Mouse (Mus musculus) stomach, embryonic 16.5 days (tissue): ENCODE results near the gene Zdhhc9. TPM values are rescaled to one million over a fixed set of nuclear protein-coding genes. Genes with fewer than 3 reads are reported as not detected.
A peak's percentile ranks its signal among the peaks of the same experiment; 100 is the strongest.
"Not testable (repeated sequence)": the region's sequence is repeated elsewhere in the genome, so short reads cannot be mapped to it uniquely, and the experiment has no call there.

Experiments used
- ATAC-seq: fragments of 200-750 bp; cut with Nextera tagmentation; 2 replicates; pipeline ENCODE4 v1.8.0; 2017; ENCODE audit warnings: moderate number of reproducible peaks, moderate TSS enrichment; ENCODE audit not compliant: insufficient read depth, low FRiP score
- H3K27ac ChIP-seq: fragments of 300-500 bp; sonication (generic); 2 replicates; pipeline ENCODE4 v1.5.1; 2014; ENCODE audit warnings: low read length
- H3K27me3 ChIP-seq: fragments of 300-500 bp; sonication (generic); 2 replicates; pipeline ENCODE4 v1.6.1; 2014; ENCODE audit warnings: low read length, control low read depth, mixed read lengths; ENCODE audit not compliant: control insufficient read depth, insufficient read depth
- H3K36me3 ChIP-seq: fragments of 300-500 bp; sonication (generic); 2 replicates; pipeline ENCODE4 v1.6.1; 2014; ENCODE audit warnings: low read length; ENCODE audit not compliant: control insufficient read depth, insufficient read depth
- H3K4me1 ChIP-seq: fragments of 300-500 bp; sonication (generic); 2 replicates; pipeline ENCODE4 v1.6.1; 2014; ENCODE audit warnings: low read length, control low read depth, mixed read lengths; ENCODE audit not compliant: control insufficient read depth, insufficient read depth
- H3K4me2 ChIP-seq: fragments of 300-500 bp; sonication (generic); 2 replicates; pipeline ENCODE4 v1.6.1; 2014; ENCODE audit warnings: low read depth, low read length, mixed read lengths
- H3K4me3 ChIP-seq: fragments of 300-500 bp; sonication (generic); replicated peaks from 2 replicates; pipeline ENCODE4 v1.5.1; 2014; ENCODE audit warnings: mild to moderate bottlenecking, low read length
- H3K9ac ChIP-seq: fragments of 300-500 bp; sonication (generic); 2 replicates; pipeline ENCODE4 v1.6.1; 2014; ENCODE audit warnings: low read length
- H3K9me3 ChIP-seq: fragments of 300-500 bp; sonication (generic); replicated peaks from 2 replicates; pipeline ENCODE4 v1.6.1; 2016; ENCODE audit warnings: low read length, control low read depth; ENCODE audit not compliant: control insufficient read depth
- WGBS: fragments of 180-500 bp; shearing (Covaris S2); extraction: QIAGEN DNeasy Blood & Tissue Kit; methylation state at CpG from one replicate; pipeline ENCODE4 v1.1.7; 2014; 5-methylcytosine and 5-hydroxymethylcytosine counted together
- polyA plus RNA-seq: library from polyadenylated mRNA; unstranded; fragments of >200 nt; fragmentation: Nextera tagmentation; extraction: Ambion mirVana; gene quantifications from 2 replicates; pipeline ENCODE4 v1.2.1, GENCODE M21; 2015

Zdhhc9 gene
- polyA plus RNA-seq = 4.6 and 6.1 TPM in 2 replicates

GRCm38 (mm10) chrX:48208519-48209185 lies at the start of gene Zdhhc9:
Zdhhc9 (minus strand) TSS chrX:48208878.
- WGBS = 11% methylated on average over 34 of the region's 34 CpGs
- H3K4me2 ChIP-seq = peak within 1 kb of the TSS; percentile 55
- H3K4me3 ChIP-seq = peak within 1 kb of the TSS; percentile 72
- no peaks in the 10 kb centered on the region for H3K9me3 ChIP-seq
- H3K4me1 ChIP-seq = no peaks in the 10 kb centered on the region
- H3K9ac ChIP-seq = peak within 1 kb of the TSS; percentile 74
- H3K27ac ChIP-seq = peak within 1 kb of the TSS; percentile 67
- H3K27me3 ChIP-seq = no peaks in the 10 kb centered on the region
- no peaks in the 10 kb centered on the region for H3K36me3 ChIP-seq
- peak; percentile 98 for ATAC-seq

DNA sequence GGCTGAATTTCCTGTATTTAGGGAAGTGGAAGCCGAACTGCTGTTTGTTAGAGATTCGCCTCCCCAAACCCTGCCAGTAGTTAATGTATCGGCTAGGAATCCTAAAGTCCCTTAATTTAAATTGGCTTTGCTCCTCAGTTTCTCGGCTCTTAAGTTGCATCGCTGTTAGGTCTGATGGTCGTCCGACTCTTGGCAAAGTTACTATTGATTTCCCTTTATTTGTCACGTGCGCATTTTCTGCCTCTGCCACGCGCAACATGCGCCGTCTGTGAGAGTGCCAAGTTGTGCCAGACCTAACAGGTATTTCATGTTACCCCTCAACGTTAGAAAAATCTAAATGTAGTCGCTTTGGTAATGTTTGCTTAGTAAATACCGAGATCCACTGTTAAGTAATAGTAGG lies 48.3 kb upstream of the Zdhhc9 start:
- H3K36me3 ChIP-seq = no peaks in the 10 kb centered on the region
- H3K9me3 ChIP-seq = no peaks in the 10 kb centered on the region
- H3K27me3 ChIP-seq = no peaks in the 10 kb centered on the region
- no peaks in the 10 kb centered on the region for H3K4me1 ChIP-seq
- WGBS = 11% methylated on average over 16 of the region's 16 CpGs
- peak overlapping the region; percentile 67 for H3K27ac ChIP-seq
- peak overlapping the region; percentile 71 for H3K9ac ChIP-seq
- peak overlapping the region; percentile 62 for H3K4me3 ChIP-seq
- peak overlapping the region; percentile 51 for H3K4me2 ChIP-seq
- ATAC-seq = no peak

- Histone ChIP-seq H3K9me3 (no peaks in the 10 kb centered on the region), H3K27ac (peak within 1 kb of the TSS; percentile 86), H3K27me3 (no peaks in the 10 kb centered on the region), H3K36me3 (no peaks in the 10 kb centered on the region), H3K4me3 (peak within 1 kb of the TSS; percentile 62), H3K4me1 (no peaks in the 10 kb centered on the region), H3K9ac (peak within 1 kb of the TSS; percentile 71), H3K4me2 (peak within 1 kb of the TSS; percentile 60)
- 9% methylated on average over 33 of the region's 33 CpGs for WGBS
- peak; percentile 98 for ATAC-seq
Observed at GRCm38 (mm10) chrX:48256468-48257007, 47.9 kb upstream of the Zdhhc9 start, which contains the start of gene Utp14a. Utp14a (plus strand) TSS chrX:48256862.

GRCm38 (mm10) chrX:48255830-48256428 lies 47.3 kb upstream of the Zdhhc9 start:
- H3K9ac ChIP-seq = peak overlapping the region; percentile 68
- H3K4me2 ChIP-seq = peak overlapping the region; percentile 60
- 16% methylated on average over 18 of the region's 18 CpGs for WGBS
- no peaks in the 10 kb centered on the region for H3K9me3 ChIP-seq
- ATAC-seq = peak; percentile 69
- peak overlapping the region; percentile 86 for H3K27ac ChIP-seq
- no peaks in the 10 kb centered on the region for H3K27me3 ChIP-seq
- H3K4me3 ChIP-seq = peak overlapping the region; percentile 62
- H3K4me1 ChIP-seq = no peaks in the 10 kb centered on the region
- no peaks in the 10 kb centered on the region for H3K36me3 ChIP-seq

- H3K27me3 ChIP-seq = no peaks in the 10 kb centered on the region
- H3K27ac ChIP-seq = no peak overlapping the region
- H3K9ac ChIP-seq = no peak overlapping the region
- no peaks in the 10 kb centered on the region for H3K9me3 ChIP-seq
- WGBS = 35% methylated on average over 7 of the region's 7 CpGs
- no peak for ATAC-seq
- H3K4me1 ChIP-seq = no peaks in the 10 kb centered on the region
- peak overlapping the region; percentile 13; the same call in 1 of the 2 replicates for H3K4me2 ChIP-seq
- no peak overlapping the region for H3K4me3 ChIP-seq
- no peaks in the 10 kb centered on the region for H3K36me3 ChIP-seq
Observed at GRCm38 (mm10) chrX:48234417-48234816, 25.7 kb upstream of the Zdhhc9 start.

DNA sequence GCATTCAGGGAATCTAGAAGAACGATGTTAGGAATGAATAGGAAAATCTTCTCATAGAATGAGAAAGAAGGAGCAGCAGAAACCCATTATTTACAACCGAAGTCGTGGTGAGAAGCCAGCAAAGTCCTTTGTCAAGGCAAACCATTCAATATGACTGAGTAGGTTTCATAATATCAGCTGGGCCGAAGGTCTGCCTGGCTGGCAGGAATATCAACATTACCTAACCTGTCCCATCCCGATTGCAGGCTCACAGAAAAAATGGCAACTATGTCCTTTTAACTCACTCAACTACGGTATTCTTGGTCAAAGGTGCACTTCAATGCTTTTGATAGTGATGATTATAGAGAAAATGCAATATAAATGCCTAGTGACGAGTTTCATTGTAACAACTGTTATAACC lies 17.5 kb upstream of the Zdhhc9 start:
- H3K4me2 ChIP-seq = no peak overlapping the region
- no peak overlapping the region for H3K4me3 ChIP-seq
- no peak for ATAC-seq
- H3K9ac ChIP-seq = no peak overlapping the region
- no peaks in the 10 kb centered on the region for H3K4me1 ChIP-seq
- no peak overlapping the region for H3K27ac ChIP-seq
- H3K27me3 ChIP-seq = no peaks in the 10 kb centered on the region
- 78% methylated on average over 7 of the region's 7 CpGs for WGBS
- H3K9me3 ChIP-seq = no peaks in the 10 kb centered on the region
- H3K36me3 ChIP-seq = no peaks in the 10 kb centered on the region

- no peak overlapping the region for H3K4me3 ChIP-seq
- H3K27ac ChIP-seq = no peak overlapping the region
- H3K36me3 ChIP-seq = no peaks in the 10 kb centered on the region
- H3K9me3 ChIP-seq = no peaks in the 10 kb centered on the region
- no peak overlapping the region for H3K4me2 ChIP-seq
- 85% methylated on average over 7 of the region's 7 CpGs for WGBS
- H3K4me1 ChIP-seq = no peaks in the 10 kb centered on the region
- ATAC-seq = no peak
- no peak overlapping the region for H3K9ac ChIP-seq
- H3K27me3 ChIP-seq = no peaks in the 10 kb centered on the region
Observed at GRCm38 (mm10) chrX:48222706-48223105, 14.0 kb upstream of the Zdhhc9 start.

DNA sequence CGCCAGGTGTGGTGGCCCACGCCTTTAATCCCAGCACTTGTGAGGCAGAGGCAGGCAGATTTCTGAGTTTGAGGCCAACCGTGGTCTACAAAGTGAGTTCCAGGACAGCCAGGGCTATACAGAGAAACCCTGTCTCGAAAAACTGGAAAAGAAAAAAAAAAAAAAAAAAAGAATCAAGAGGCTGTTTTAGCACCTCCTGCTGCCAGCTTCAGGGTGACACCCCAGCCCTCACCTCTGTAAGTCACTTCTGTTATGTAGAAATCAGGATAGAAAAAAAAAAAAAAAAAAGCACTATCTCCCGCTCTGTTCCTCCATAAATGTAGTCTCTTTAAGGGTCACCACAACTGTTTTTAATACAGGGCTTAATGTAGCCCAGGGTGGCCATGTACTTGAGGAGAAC lies 10.8 kb upstream of the Zdhhc9 start:
- H3K9me3 ChIP-seq = no peaks in the 10 kb centered on the region
- H3K4me1 ChIP-seq = no peaks in the 10 kb centered on the region
- H3K36me3 ChIP-seq = no peaks in the 10 kb centered on the region
- 81% methylated on average over 5 of the region's 5 CpGs for WGBS
- no peak overlapping the region for H3K4me3 ChIP-seq
- no peaks in the 10 kb centered on the region for H3K27me3 ChIP-seq
- no peak overlapping the region for H3K27ac ChIP-seq
- no peak for ATAC-seq
- no peak overlapping the region for H3K9ac ChIP-seq
- H3K4me2 ChIP-seq = no peak overlapping the region

DNA sequence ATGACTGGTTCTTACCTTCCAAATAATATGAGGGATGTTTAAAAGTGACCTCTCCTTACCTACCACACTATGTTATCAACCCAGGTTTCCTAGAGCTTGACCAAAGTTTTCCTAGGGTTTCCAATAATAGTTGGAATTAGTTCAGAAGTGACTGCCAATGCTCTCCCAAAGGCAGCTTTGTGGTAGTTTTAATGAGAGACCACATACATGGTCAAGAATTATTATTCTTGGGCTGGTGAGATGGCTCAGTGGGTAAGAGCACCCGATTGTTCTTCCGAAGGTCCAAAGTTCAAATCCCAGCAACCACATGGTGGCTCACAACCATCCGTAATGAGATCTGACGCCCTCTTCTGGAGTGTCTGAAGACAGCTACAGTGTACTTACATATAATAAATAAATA lies 1.1 kb upstream of the Zdhhc9 start:
- WGBS = 89% methylated on average over 2 of the region's 4 CpGs
- not testable (repeated sequence) for H3K27me3 ChIP-seq, H3K27ac ChIP-seq, H3K36me3 ChIP-seq, H3K9me3 ChIP-seq, H3K9ac ChIP-seq, H3K4me2 ChIP-seq, H3K4me3 ChIP-seq, ATAC-seq, H3K4me1 ChIP-seq
